Mouse (Mus musculus) forebrain, embryonic 15.5 days (tissue): ENCODE data around the gene Rnf151. TPM values are rescaled to one million over a fixed set of nuclear protein-coding genes. Genes with fewer than 3 reads are reported as not detected.

Experiments used
- ATAC-seq: fragments of 200-750 bp; cut with Nextera tagmentation; replicated peaks from 2 replicates; pipeline ENCODE4 v1.8.0; 2017; ENCODE audit warnings: mild to moderate bottlenecking, moderate TSS enrichment, moderate library complexity
- H3K27ac ChIP-seq: fragments of 300-500 bp; sonication (generic); replicated peaks from 2 replicates; pipeline ENCODE4 v1.5.1; 2015; ENCODE audit warnings: mild to moderate bottlenecking, inconsistent platforms
- H3K27me3 ChIP-seq: fragments of 300-500 bp; sonication (generic); 2 replicates; pipeline ENCODE4 v1.6.1; 2015; ENCODE audit warnings: inconsistent platforms
- H3K36me3 ChIP-seq: fragments of 300-500 bp; sonication (generic); 2 replicates; pipeline ENCODE4 v1.6.1; 2015; ENCODE audit warnings: mild to moderate bottlenecking, inconsistent platforms
- H3K4me1 ChIP-seq: fragments of 300-500 bp; sonication (generic); 2 replicates; pipeline ENCODE4 v1.6.1; 2015; ENCODE audit warnings: inconsistent platforms
- H3K4me2 ChIP-seq: fragments of 300-500 bp; sonication (generic); replicated peaks from 2 replicates; pipeline ENCODE4 v1.6.1; 2015; ENCODE audit warnings: mild to moderate bottlenecking, inconsistent platforms
- H3K4me3 ChIP-seq: fragments of 300-500 bp; sonication (generic); 2 replicates; pipeline ENCODE4 v1.5.1; 2015; ENCODE audit warnings: mild to moderate bottlenecking, inconsistent platforms
- H3K9ac ChIP-seq: fragments of 300-500 bp; sonication (generic); replicated peaks from 2 replicates; pipeline ENCODE4 v1.6.1; 2015; ENCODE audit warnings: mild to moderate bottlenecking, inconsistent platforms
- H3K9me3 ChIP-seq: fragments of 300-500 bp; sonication (generic); 2 replicates; pipeline ENCODE4 v1.6.1; 2016; ENCODE audit warnings: inconsistent platforms
- WGBS: fragments of 180-500 bp; shearing (Covaris S2); methylation state at CpG from one replicate; pipeline ENCODE4 v1.1.7; 2015; ENCODE audit warnings: mixed read lengths; 5-methylcytosine and 5-hydroxymethylcytosine counted together
- polyA plus RNA-seq: library from polyadenylated mRNA; unstranded; fragments of >200 nt; fragmentation: Nextera tagmentation; extraction: Ambion mirVana; gene quantifications from 2 replicates; pipeline ENCODE4 v1.2.1, GENCODE M21; 2015

Gene Rnf151
- polyA plus RNA-seq, 1 experiment from 2014 or later = not detected

GRCm38 (mm10) chr17:24716166-24716682, 1.6 kb downstream of the Rnf151 start:
- no peak overlapping the region for H3K9ac ChIP-seq
- H3K27me3 ChIP-seq = no peaks in the 10 kb centered on the region
- no peaks in the 10 kb centered on the region for H3K9me3 ChIP-seq
- WGBS = 95% methylated on average over 15 of the region's 15 CpGs
- no peak overlapping the region for H3K4me3 ChIP-seq
- 0 out of 2 replicates have a peak, but pooled peaks cover 3% of the 10 kb centered on the region for H3K36me3 ChIP-seq
- H3K27ac ChIP-seq = no peak overlapping the region
- peaks cover 15% of the 10 kb centered on the region for H3K4me1 ChIP-seq
- ATAC-seq = no peak
- H3K4me2 ChIP-seq = no peak overlapping the region

- Histone ChIP-seq H3K4me1 (peaks cover 10% of the 10 kb centered on the region), H3K27me3 (no peaks in the 10 kb centered on the region), H3K9me3 (no peaks in the 10 kb centered on the region), H3K4me3 (no peak overlapping the region), H3K36me3 (0 out of 2 replicates have a peak, but pooled peaks cover 3% of the 10 kb centered on the region), H3K9ac (no peak overlapping the region), H3K27ac (no peak overlapping the region), H3K4me2 (no peak overlapping the region)
- 38% methylated on average over 6 of the region's 6 CpGs for WGBS
- ATAC-seq = no peak
These were observed 2.3 kb downstream of the Rnf151 start for GRCm38 (mm10) chr17:24715556-24715955.

DNA sequence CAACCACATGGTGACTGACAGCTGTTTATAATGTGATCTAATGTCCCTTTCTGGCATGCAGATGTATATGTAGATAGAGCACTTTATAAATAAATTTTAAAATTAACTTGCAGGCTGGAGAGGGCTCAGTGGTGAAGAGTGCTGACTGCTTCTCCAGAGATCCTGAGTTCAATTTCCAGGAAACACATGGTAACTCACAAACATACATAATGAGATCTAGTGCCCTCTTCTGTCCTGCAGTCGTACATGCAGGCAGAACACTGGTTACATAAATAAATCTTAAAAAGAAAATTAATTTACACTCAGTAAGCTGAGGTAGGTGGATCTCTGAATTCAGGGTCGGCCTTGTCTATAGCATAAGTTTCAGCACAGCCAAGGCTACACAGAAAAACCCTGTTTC, 9.2 kb downstream of the Rnf151 start:
- no peaks in the 10 kb centered on the region for H3K9me3 ChIP-seq
- peaks cover 19% of the 10 kb centered on the region for H3K36me3 ChIP-seq
- peaks cover 20% of the 10 kb centered on the region for H3K4me1 ChIP-seq
- no peak overlapping the region for H3K27ac ChIP-seq
- no peak for ATAC-seq
- 36% methylated on average over 2 of the region's 2 CpGs for WGBS
- no peaks in the 10 kb centered on the region for H3K27me3 ChIP-seq
- no peak overlapping the region for H3K4me2 ChIP-seq
- no peak overlapping the region for H3K9ac ChIP-seq
- no peak overlapping the region for H3K4me3 ChIP-seq

GRCm38 (mm10) chr17:24707801-24708425, 9.9 kb downstream of the Rnf151 start:
- peak; percentile 72 for ATAC-seq

GRCm38 (mm10) chr17:24706982-24707800, 10.7 kb downstream of the Rnf151 start, which contains the start of gene Tbl3:
Gene Tbl3 (minus strand): TSS chr17:24707660.
- ATAC-seq = peak; percentile 92
- Histone ChIP-seq H3K4me2 (peak within 1 kb of the TSS; percentile 61), H3K4me1 (peaks cover 20% of the 10 kb centered on the region), H3K9ac (peak within 1 kb of the TSS; percentile 57), H3K27me3 (no peaks in the 10 kb centered on the region), H3K9me3 (no peaks in the 10 kb centered on the region), H3K4me3 (peak within 1 kb of the TSS; percentile 64), H3K36me3 (peaks cover 26% of the 10 kb centered on the region), H3K27ac (peak within 1 kb of the TSS; percentile 80)
- WGBS = 4% methylated on average over 32 of the region's 32 CpGs

More at GRCm38 (mm10) chr17:24707801-24708425, 9.9 kb downstream of the Rnf151 start:
- WGBS = 6% methylated on average over 24 of the region's 24 CpGs
- Histone ChIP-seq H3K9me3 (no peaks in the 10 kb centered on the region), H3K4me1 (peaks cover 20% of the 10 kb centered on the region), H3K9ac (peak overlapping the region; percentile 57), H3K4me3 (peak overlapping the region; percentile 64), H3K36me3 (peaks cover 21% of the 10 kb centered on the region), H3K4me2 (peak overlapping the region; percentile 61), H3K27me3 (no peaks in the 10 kb centered on the region), H3K27ac (peak overlapping the region; percentile 80)

DNA sequence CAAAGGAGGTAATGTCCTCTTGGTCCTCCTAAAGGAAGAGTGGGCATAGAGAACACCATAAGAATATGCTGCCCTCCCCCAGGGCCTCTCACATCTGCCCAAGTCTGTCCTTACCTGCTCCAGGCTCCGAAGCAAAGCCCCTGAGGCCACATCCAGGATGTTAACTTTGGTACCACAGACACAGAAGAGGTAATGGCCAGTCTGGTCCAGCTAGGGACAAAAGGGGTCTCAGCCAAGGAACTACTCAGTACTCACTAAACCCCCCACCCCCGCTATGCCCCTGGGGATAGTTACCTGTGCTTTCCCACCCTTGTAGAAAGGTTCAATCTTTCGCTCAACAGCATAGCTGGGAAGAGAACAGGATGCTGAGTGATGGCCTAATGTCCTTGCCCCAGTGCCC, 12.0 kb downstream of the Rnf151 start:
- 0 out of 2 replicates have a peak overlapping the region, but pooled peaks have one; percentile 64 for H3K4me3 ChIP-seq
- H3K36me3 ChIP-seq = peaks cover 39% of the 10 kb centered on the region
- H3K4me1 ChIP-seq = peaks cover 20% of the 10 kb centered on the region
- H3K27me3 ChIP-seq = no peaks in the 10 kb centered on the region
- H3K27ac ChIP-seq = no peak overlapping the region
- WGBS = 94% methylated on average over 3 of the region's 3 CpGs
- no peak overlapping the region for H3K9ac ChIP-seq
- H3K4me2 ChIP-seq = 0 out of 2 replicates have a peak overlapping the region, but pooled peaks have one; percentile 61
- ATAC-seq = no peak
- H3K9me3 ChIP-seq = no peaks in the 10 kb centered on the region

- H3K4me3 ChIP-seq = no peak overlapping the region
- no peak for ATAC-seq
- H3K4me2 ChIP-seq = no peak overlapping the region
- H3K9me3 ChIP-seq = no peaks in the 10 kb centered on the region
- 92% methylated on average over 9 of the region's 9 CpGs for WGBS
- no peak overlapping the region for H3K9ac ChIP-seq
- H3K4me1 ChIP-seq = peaks cover 14% of the 10 kb centered on the region
- no peaks in the 10 kb centered on the region for H3K27me3 ChIP-seq
- no peak overlapping the region for H3K27ac ChIP-seq
- peaks cover 49% of the 10 kb centered on the region for H3K36me3 ChIP-seq
These were observed 16.6 kb downstream of the Rnf151 start for GRCm38 (mm10) chr17:24701251-24701650.

DNA sequence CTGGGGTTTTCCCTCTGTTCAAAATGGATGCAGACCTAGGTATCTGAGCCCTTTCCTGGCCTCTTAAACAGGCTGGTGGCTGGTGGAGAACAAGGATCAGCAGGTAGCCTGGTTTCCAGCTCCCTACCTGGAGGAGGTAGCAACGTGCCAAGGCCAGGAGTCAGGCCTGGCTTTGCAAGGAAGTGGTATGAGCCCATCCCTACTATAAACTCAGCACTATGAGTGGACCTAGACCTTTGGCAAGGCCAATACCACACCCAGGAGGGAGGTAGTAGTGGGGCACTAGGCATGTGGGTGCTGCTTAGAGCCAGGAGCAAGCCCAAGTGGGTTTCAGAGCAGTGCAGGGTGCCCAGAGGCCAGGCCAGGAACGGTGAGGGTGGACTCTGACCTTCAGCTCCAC, 18.4 kb downstream of the Rnf151 start:
- WGBS = 85% methylated on average over 2 of the region's 2 CpGs
- Histone ChIP-seq H3K4me3 (no peak overlapping the region), H3K9me3 (no peaks in the 10 kb centered on the region), H3K36me3 (peaks cover 38% of the 10 kb centered on the region), H3K9ac (no peak overlapping the region), H3K27me3 (no peaks in the 10 kb centered on the region), H3K27ac (no peak overlapping the region), H3K4me1 (peaks cover 20% of the 10 kb centered on the region), H3K4me2 (no peak overlapping the region)
- ATAC-seq = no peak

DNA sequence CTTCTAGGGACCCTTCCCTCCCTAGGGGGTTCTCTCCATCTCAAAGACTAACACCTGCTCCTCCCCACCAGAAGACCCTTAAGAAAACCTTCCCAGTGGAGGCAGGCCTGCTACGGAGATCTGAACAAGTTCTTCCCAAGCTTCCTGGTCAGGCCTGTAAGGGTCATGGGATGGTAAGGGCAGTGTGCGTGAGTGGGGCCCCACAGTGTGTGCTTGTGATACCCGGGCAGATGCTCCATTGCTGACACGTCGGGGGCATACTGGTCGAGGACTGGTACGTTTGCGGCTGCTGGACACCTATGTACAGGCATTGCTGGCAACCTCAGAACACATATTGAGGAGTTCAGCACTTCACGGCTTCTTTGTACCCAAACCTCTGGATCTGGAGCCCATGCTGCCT, 19.1 kb downstream of the Rnf151 start:
- no peak for ATAC-seq
- Histone ChIP-seq H3K36me3 (peaks cover 33% of the 10 kb centered on the region), H3K4me3 (no peak overlapping the region), H3K4me2 (no peak overlapping the region), H3K4me1 (peaks cover 24% of the 10 kb centered on the region), H3K9ac (no peak overlapping the region), H3K27me3 (no peaks in the 10 kb centered on the region), H3K27ac (no peak overlapping the region), H3K9me3 (no peaks in the 10 kb centered on the region)
- 70% methylated on average over 9 of the region's 9 CpGs for WGBS

DNA sequence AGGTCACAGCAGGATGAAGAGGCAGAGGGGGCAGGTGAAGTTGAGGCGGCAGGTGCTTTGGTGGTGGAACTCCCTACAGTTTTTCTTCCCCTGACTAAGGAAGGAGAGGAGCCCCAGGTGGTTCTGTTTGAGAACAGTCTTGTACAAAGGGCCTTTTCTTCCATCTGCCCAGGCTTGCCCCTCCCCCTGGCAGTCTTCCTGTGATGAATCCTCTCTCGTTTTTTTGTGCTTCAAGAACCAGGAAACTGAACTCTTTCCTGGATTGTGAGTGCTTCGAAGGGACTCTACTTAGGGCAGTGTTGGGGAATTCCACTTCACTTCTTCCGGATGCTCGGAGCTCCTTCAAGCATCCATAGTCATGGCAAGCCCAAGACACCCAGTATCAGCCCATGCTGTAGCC, 19.9 kb downstream of the Rnf151 start:
- ATAC-seq = no peak
- peaks cover 24% of the 10 kb centered on the region for H3K4me1 ChIP-seq
- H3K4me2 ChIP-seq = no peak overlapping the region
- H3K27ac ChIP-seq = no peak overlapping the region
- no peaks in the 10 kb centered on the region for H3K9me3 ChIP-seq
- H3K27me3 ChIP-seq = no peaks in the 10 kb centered on the region
- peaks cover 34% of the 10 kb centered on the region for H3K36me3 ChIP-seq
- no peak overlapping the region for H3K4me3 ChIP-seq
- H3K9ac ChIP-seq = no peak overlapping the region
- 19% methylated on average over 5 of the region's 5 CpGs for WGBS

DNA sequence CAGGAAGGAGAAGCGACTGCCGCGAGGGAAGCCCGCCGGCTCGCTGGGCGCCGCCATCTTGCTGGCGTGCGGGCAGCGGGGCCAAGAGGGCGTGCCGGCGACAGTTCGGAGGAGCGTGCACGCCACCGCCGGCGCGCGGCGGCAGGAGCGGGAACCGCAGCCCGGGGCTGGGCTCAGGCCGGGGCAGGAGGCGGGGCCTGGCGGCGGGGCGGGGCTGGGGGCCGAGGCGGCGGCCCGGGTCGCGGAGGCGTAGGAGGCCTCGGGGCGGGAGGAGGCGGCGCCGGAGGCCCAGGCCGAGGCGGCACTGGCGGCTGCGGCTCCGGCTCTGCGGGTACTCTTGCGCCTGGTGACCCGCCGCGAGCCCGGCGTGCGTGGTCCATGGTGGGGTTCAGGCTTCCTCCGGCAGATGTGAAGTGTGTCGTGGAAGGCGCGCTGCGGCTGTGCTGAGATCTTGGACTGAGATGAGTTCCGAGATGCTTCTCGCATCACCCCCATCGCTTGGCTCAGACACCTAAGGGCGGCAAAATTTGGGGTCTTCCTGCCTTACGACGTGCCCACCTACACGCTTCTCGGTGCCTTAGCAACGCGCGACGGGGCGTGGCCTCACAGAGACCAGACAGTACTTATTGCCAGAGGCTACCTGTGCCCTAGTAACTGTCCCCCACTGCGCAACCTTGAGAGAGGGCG, 21.7 kb downstream of the Rnf151 start, which contains the start of the genes Gfer and Noxo1:
Gene Gfer, minus strand, starts transcription at position 146 of the 687 bp plus-strand sequence.
Gene Noxo1, plus strand, starts transcription at position 224 of the 687 bp plus-strand sequence.
- WGBS = under 1% methylated on average over 73 of the region's 76 CpGs
- ATAC-seq = peak; percentile 91

More for the DNA sequence above, 21.7 kb downstream of the Rnf151 start, which contains the start of the genes Gfer and Noxo1:
- H3K4me3 ChIP-seq = peak within 1 kb of the TSS; percentile 77
- H3K27ac ChIP-seq = peak within 1 kb of the TSS; percentile 87
- H3K9me3 ChIP-seq = no peaks in the 10 kb centered on the region
- no peaks in the 10 kb centered on the region for H3K27me3 ChIP-seq
- H3K4me1 ChIP-seq = peaks cover 24% of the 10 kb centered on the region
- H3K4me2 ChIP-seq = peak within 1 kb of the TSS; percentile 72
- peak within 1 kb of the TSS; percentile 86 for H3K9ac ChIP-seq
- H3K36me3 ChIP-seq = peaks cover 28% of the 10 kb centered on the region
